Mouse (Mus musculus) MEL (cell line): ENCODE measurements around the gene Ap2b1. TPM values are rescaled to one million over a fixed set of nuclear protein-coding genes. Genes with fewer than 3 reads are reported as not detected.

Source experiments
- DNase-seq: peaks from one replicate; pipeline ENCODE4 v3.0.0; 2011; ENCODE audit warnings: low read depth, low spot score
- H3K27ac ChIP-seq: 2 replicates; pipeline ENCODE4 v1.5.1; 2012; ENCODE audit warnings: low read depth, mild to moderate bottlenecking, control low read depth, low read length, moderate library complexity; ENCODE audit not compliant: control insufficient read depth
- H3K27me3 ChIP-seq, 2 experiments: fragments of 150-350 bp in 1 of 2; sonication (generic) in 1 of 2; 2 replicates each; pipeline ENCODE4 v1.6.1; 2012; ENCODE audit warnings: low read length in 2 of 2, mild to moderate bottlenecking in 2 of 2, improper control_type of control experiment in 1 of 2, moderate library complexity in 1 of 2; ENCODE audit not compliant: insufficient read depth in 2 of 2, control insufficient read depth in 1 of 2
- H3K36me3 ChIP-seq, 2 experiments: 2 replicates each; pipeline ENCODE4 v1.6.1; 2012 to 2014; ENCODE audit warnings: low read length in 2 of 2, improper control_type of control experiment in 1 of 2, inconsistent platforms in 1 of 2, mild to moderate bottlenecking in 1 of 2; ENCODE audit not compliant: insufficient read depth in 2 of 2, control insufficient read depth in 1 of 2
- H3K4me1 ChIP-seq, 2 experiments: fragments of 150-350 bp in 1 of 2; sonication (generic) in 1 of 2; 2 replicates each; pipeline ENCODE4 v1.6.1; 2012; ENCODE audit warnings: low read length in 2 of 2, improper control_type of control experiment in 1 of 2, mild to moderate bottlenecking in 1 of 2; ENCODE audit not compliant: insufficient read depth in 2 of 2, control insufficient read depth in 1 of 2
- H3K4me3 ChIP-seq, 2 experiments: fragments of 150-350 bp in 1 of 2; sonication (generic) in 1 of 2; 2 replicates each; pipeline ENCODE4 v1.5.1; 2012; ENCODE audit warnings: low read depth in 2 of 2, low read length in 2 of 2, mild to moderate bottlenecking in 2 of 2, moderate library complexity in 2 of 2, control low read depth in 1 of 2, improper control_type of control experiment in 1 of 2; ENCODE audit not compliant: control insufficient read depth in 1 of 2, insufficient read depth in 1 of 2
- H3K79me2 ChIP-seq: 2 replicates; pipeline ENCODE4 v1.6.1; 2012; ENCODE audit warnings: mild to moderate bottlenecking, low read length, moderate library complexity; ENCODE audit not compliant: control insufficient read depth, poor library complexity, insufficient read depth
- H3K9ac ChIP-seq: 2 replicates; pipeline ENCODE4 v1.6.1; 2012; ENCODE audit warnings: low read depth, mild to moderate bottlenecking, control low read depth, low read length, moderate library complexity; ENCODE audit not compliant: control insufficient read depth, poor library complexity, severe bottlenecking
- H3K9me3 ChIP-seq: fragments of 150-350 bp; sonication (generic); replicated peaks from 2 replicates; pipeline ENCODE4 v1.6.1; 2012; ENCODE audit warnings: mild to moderate bottlenecking, low read length, improper control_type of control experiment, moderate library complexity; ENCODE audit not compliant: insufficient read depth
- BHLHE40 ChIP-seq: IDR thresholded peaks from 2 replicates; pipeline ENCODE4 v1.6.1; 2012; ENCODE audit warnings: low read depth, mild to moderate bottlenecking, inconsistent platforms, low read length, improper control_type of control experiment, borderline replicate concordance
- CHD1 ChIP-seq: IDR thresholded peaks from 2 replicates; pipeline ENCODE4 v1.6.1; 2012; ENCODE audit warnings: low read depth, mild to moderate bottlenecking, inconsistent platforms, low read length, improper control_type of control experiment
- CHD2 ChIP-seq: IDR thresholded peaks from 2 replicates; pipeline ENCODE4 v1.6.1; 2011; ENCODE audit warnings: low read length, improper control_type of control experiment
- CTCF ChIP-seq, 3 experiments: IDR thresholded peaks in 2 of 3; conservative IDR thresholded peaks in 1 of 3; 2 replicates each; pipeline ENCODE4 v1.5.1; 2011 to 2012; ENCODE audit warnings: low read length in 3 of 3, low read depth in 2 of 3, mild to moderate bottlenecking in 2 of 3, improper control_type of control experiment in 1 of 3, inconsistent platforms in 1 of 3, mixed read lengths in 1 of 3, moderate library complexity in 1 of 3; ENCODE audit not compliant: control insufficient read depth in 1 of 3, insufficient read depth in 1 of 3, poor library complexity in 1 of 3, severe bottlenecking in 1 of 3
- E2F4 ChIP-seq: IDR thresholded peaks from 2 replicates; pipeline ENCODE4 v1.6.1; 2011; ENCODE audit warnings: low read depth, low read length, improper control_type of control experiment, borderline replicate concordance
- EP300 ChIP-seq, 2 experiments: IDR thresholded peaks; 2 replicates each; pipeline ENCODE4 v1.6.1; 2011; ENCODE audit warnings: improper control_type of control experiment in 2 of 2, low read length in 2 of 2, low read depth in 1 of 2, mild to moderate bottlenecking in 1 of 2
- ETS1 ChIP-seq: IDR thresholded peaks from 2 replicates; pipeline ENCODE4 v1.6.1; 2012; ENCODE audit warnings: low read depth, mild to moderate bottlenecking, inconsistent platforms, low read length, improper control_type of control experiment, moderate library complexity
- GABPA ChIP-seq: IDR thresholded peaks from 2 replicates; pipeline ENCODE4 v1.6.1; 2012; ENCODE audit warnings: low read depth, mild to moderate bottlenecking, inconsistent platforms, low read length, improper control_type of control experiment, moderate library complexity
- GATA1 ChIP-seq: IDR thresholded peaks from 2 replicates; pipeline ENCODE4 v1.6.1; 2011; ENCODE audit warnings: low read depth, low read length, improper control_type of control experiment
- HCFC1 ChIP-seq: IDR thresholded peaks from 2 replicates; pipeline ENCODE4 v1.6.1; 2012; ENCODE audit warnings: low read depth, mild to moderate bottlenecking, inconsistent platforms, low read length, improper control_type of control experiment, moderate library complexity
- JUND ChIP-seq: IDR thresholded peaks from 2 replicates; pipeline ENCODE4 v1.6.1; 2011; ENCODE audit warnings: low read depth, mild to moderate bottlenecking, improper control_type of control experiment, low read length
- MAFK ChIP-seq: IDR thresholded peaks from 2 replicates; pipeline ENCODE4 v1.6.1; 2011; ENCODE audit warnings: low read depth, mild to moderate bottlenecking, low read length, improper control_type of control experiment, borderline replicate concordance
- MAX ChIP-seq: IDR thresholded peaks from 2 replicates; pipeline ENCODE4 v1.6.1; 2011; ENCODE audit warnings: low read length, improper control_type of control experiment
- MAZ ChIP-seq: IDR thresholded peaks from 2 replicates; pipeline ENCODE4 v1.6.1; 2012; ENCODE audit warnings: low read depth, mild to moderate bottlenecking, inconsistent platforms, low read length, improper control_type of control experiment
- MEF2A ChIP-seq: IDR thresholded peaks from 2 replicates; pipeline ENCODE4 v1.6.1; 2014; ENCODE audit warnings: low read depth, mild to moderate bottlenecking, inconsistent platforms, low read length, improper control_type of control experiment; ENCODE audit not compliant: poor library complexity, insufficient replicate concordance, severe bottlenecking; ENCODE audit errors: extremely low read depth
- MXI1 ChIP-seq: IDR thresholded peaks from 2 replicates; pipeline ENCODE4 v1.6.1; 2011; ENCODE audit warnings: mild to moderate bottlenecking, low read depth, low read length, improper control_type of control experiment
- MYC ChIP-seq: IDR thresholded peaks from 2 replicates; pipeline ENCODE4 v1.6.1; 2011; ENCODE audit warnings: low read depth, mild to moderate bottlenecking, low read length, improper control_type of control experiment, moderate library complexity
- POLR2A ChIP-seq, 2 experiments: IDR thresholded peaks; 2 replicates each; pipeline ENCODE4 v1.6.1; 2011 to 2012; ENCODE audit warnings: low read length in 2 of 2, mild to moderate bottlenecking in 2 of 2, control low read depth in 1 of 2, improper control_type of control experiment in 1 of 2, low read depth in 1 of 2, moderate library complexity in 1 of 2; ENCODE audit not compliant: control insufficient read depth in 1 of 2, insufficient read depth in 1 of 2, poor library complexity in 1 of 2
- POLR2AphosphoS2 ChIP-seq: IDR thresholded peaks from 2 replicates; pipeline ENCODE4 v1.6.1; 2011; ENCODE audit warnings: low read length, improper control_type of control experiment
- POLR2AphosphoS5 ChIP-seq: IDR thresholded peaks from 2 replicates; pipeline ENCODE4 v1.6.1; 2012; ENCODE audit warnings: low read depth, borderline replicate concordance, mild to moderate bottlenecking, inconsistent platforms, low read length, moderate library complexity, mixed read lengths
- RAD21 ChIP-seq: IDR thresholded peaks from 2 replicates; pipeline ENCODE4 v1.6.1; 2011; ENCODE audit warnings: mild to moderate bottlenecking, low read depth, low read length, improper control_type of control experiment
- RCOR1 ChIP-seq: IDR thresholded peaks from 2 replicates; pipeline ENCODE4 v1.6.1; 2012; ENCODE audit warnings: low read depth, mild to moderate bottlenecking, inconsistent platforms, low read length, improper control_type of control experiment
- SIN3A ChIP-seq: IDR thresholded peaks from 2 replicates; pipeline ENCODE4 v1.6.1; 2012; ENCODE audit warnings: low read length, improper control_type of control experiment, inconsistent platforms
- SMC3 ChIP-seq: IDR thresholded peaks from 2 replicates; pipeline ENCODE4 v1.6.1; 2011; ENCODE audit warnings: low read depth, low read length, improper control_type of control experiment
- TAL1 ChIP-seq: IDR thresholded peaks from 2 replicates; pipeline ENCODE4 v1.6.1; 2012; ENCODE audit warnings: mild to moderate bottlenecking, inconsistent platforms, low read length, moderate library complexity, mixed read lengths
- TBP ChIP-seq: IDR thresholded peaks from 2 replicates; pipeline ENCODE4 v1.8.0; 2011; ENCODE audit warnings: low read depth, low read length, improper control_type of control experiment
- TCF12 ChIP-seq: IDR thresholded peaks from 2 replicates; pipeline ENCODE4 v1.6.1; 2014; ENCODE audit warnings: low read depth, mild to moderate bottlenecking, inconsistent platforms, low read length, improper control_type of control experiment, moderate library complexity
- UBTF ChIP-seq: IDR thresholded peaks from 2 replicates; pipeline ENCODE4 v1.6.1; 2012; ENCODE audit warnings: low read depth, mild to moderate bottlenecking, inconsistent platforms, low read length, improper control_type of control experiment, moderate library complexity, borderline replicate concordance; ENCODE audit not compliant: insufficient read depth
- USF2 ChIP-seq, 2 experiments: IDR thresholded peaks; 2 replicates each; pipeline ENCODE4 v1.6.1; 2011 to 2012; ENCODE audit warnings: improper control_type of control experiment in 2 of 2, low read length in 2 of 2, borderline replicate concordance in 1 of 2, inconsistent platforms in 1 of 2, low read depth in 1 of 2, mild to moderate bottlenecking in 1 of 2; ENCODE audit not compliant: insufficient read depth in 1 of 2
- ZC3H11A ChIP-seq: IDR thresholded peaks from 2 replicates; pipeline ENCODE4 v1.6.1; 2012; ENCODE audit warnings: low read depth, mild to moderate bottlenecking, inconsistent platforms, low read length, improper control_type of control experiment
- ZKSCAN1 ChIP-seq: IDR thresholded peaks from 2 replicates; pipeline ENCODE4 v1.6.1; 2012; ENCODE audit warnings: low read depth, mild to moderate bottlenecking, inconsistent platforms, low read length, improper control_type of control experiment, moderate library complexity
- ZMIZ1 ChIP-seq: IDR thresholded peaks from 2 replicates; pipeline ENCODE4 v1.6.1; 2012; ENCODE audit warnings: low read depth, mild to moderate bottlenecking, inconsistent platforms, low read length, improper control_type of control experiment, moderate library complexity
- polyA plus RNA-seq, 2 experiments: library from polyadenylated mRNA; stranded (reverse) in 1 of 2; unstranded in 1 of 2; fragments of >175 nt in 1 of 2; fragments of >200 nt in 1 of 2; gene quantifications; 2 replicates each; pipeline versions ENCODE4 v1.2.1 to v1.2.4; 2012; ENCODE audit warnings: low replicate concordance in 2 of 2, low read depth in 1 of 2; ENCODE audit not compliant: insufficient read length in 2 of 2, insufficient read depth in 1 of 2, missing spikeins in 1 of 2
- total RNA-seq: library from RNA; depleted of rRNA; stranded (reverse); fragments of 300-350 nt; gene quantifications from 2 replicates; pipeline ENCODE4 v1.2.3, GENCODE M21; 2012

The Ap2b1 gene
- total and polyA plus RNA-seq, 3 experiments, result 60.6 to 165 (median 68.9) TPM

GRCm38 (mm10) chr11:83262673-83263072 lies 36.2 kb upstream of the Ap2b1 start (continued):
- peak; percentile 76 for TF ChIP-seq MAFK
- TF ChIP-seq RAD21, result no peak
- TF ChIP-seq SIN3A, result no peak; the same call in none of the 2 replicates
- no peak for TF ChIP-seq ZMIZ1
- no peak for TF ChIP-seq CTCF (IDR thresholded peaks at IDR 0.05 in 2 of 3, conservative IDR thresholded peaks at IDR 0.05 in 1 of 3; ENCODE audit: control insufficient read depth in 1 of 3, insufficient read depth in 1 of 3, low read depth in 2 of 3, low read length in 3 of 3, poor library complexity in 1 of 3, severe bottlenecking in 1 of 3)
- TF ChIP-seq EP300 (IDR thresholded peaks at IDR 0.05; ENCODE audit: low read depth in 1 of 2, low read length in 2 of 2), result peak; percentile 95 to 96
- TF ChIP-seq E2F4, result no peak
- TF ChIP-seq ETS1, result peak; percentile 97
- peak; percentile 63; the same call in 1 of the 2 replicates for TF ChIP-seq POLR2AphosphoS2
- no peak for TF ChIP-seq UBTF
- TF ChIP-seq CHD2, result no peak
- peak; percentile 97 for TF ChIP-seq TAL1
- TF ChIP-seq BHLHE40, result no peak; the same call in 1 of the 2 replicates
- TF ChIP-seq MAZ, result peak; percentile 85
- peak; percentile 97 for TF ChIP-seq TCF12
- peak; percentile 98 for TF ChIP-seq RCOR1

GRCm38 (mm10) chr11:83263146-83263545 lies 35.7 kb upstream of the Ap2b1 start:
- H3K9me3 ChIP-seq, result no peaks in the 10 kb centered on the region
- peak; percentile 91 for DNase-seq
- peak overlapping the region; percentile 44 for H3K9ac ChIP-seq
- peaks cover 16 to 17% of the 10 kb centered on the region in 2 experiments for H3K4me1 ChIP-seq
- peak overlapping the region; percentile 76 for H3K27ac ChIP-seq
- H3K4me3 ChIP-seq, result peak overlapping the region; percentile 27 to 29; a peak in 3 of 4 replicates
- no peaks in the 10 kb centered on the region for H3K79me2 ChIP-seq
- H3K36me3 ChIP-seq, result peaks cover 7 to 20% of the 10 kb centered on the region in 2 experiments
- H3K27me3 ChIP-seq, result no peaks in the 10 kb centered on the region
- TF ChIP-seq POLR2AphosphoS5 (no peak), ZKSCAN1 (no peak; the same call in 1 of the 2 replicates), ETS1 (0 out of 2 replicates have a peak, but pooled peaks have one; percentile 33), USF2 (IDR thresholded peaks at IDR 0.05; ENCODE audit: borderline replicate concordance in 1 of 2, insufficient read depth in 1 of 2, low read depth in 1 of 2, low read length in 2 of 2) (no peak), GATA1 (no peak), CHD2 (no peak), MAX (no peak), MEF2A (no peak), SMC3 (peak; percentile 84), CHD1 (0 out of 2 replicates have a peak, but pooled peaks have one; percentile 23), CTCF (IDR thresholded peaks at IDR 0.05 in 2 of 3, conservative IDR thresholded peaks at IDR 0.05 in 1 of 3; ENCODE audit: control insufficient read depth in 1 of 3, insufficient read depth in 1 of 3, low read depth in 2 of 3, low read length in 3 of 3, poor library complexity in 1 of 3, severe bottlenecking in 1 of 3) (peak; percentile 53 to 95 (median 79)), JUND (peak; percentile 68; the same call in 1 of the 2 replicates), POLR2AphosphoS2 (no peak), EP300 (IDR thresholded peaks at IDR 0.05; ENCODE audit: low read depth in 1 of 2, low read length in 2 of 2) (no peak), TBP (no peak), ZC3H11A (no peak; the same call in 1 of the 2 replicates), POLR2A (IDR thresholded peaks at IDR 0.05; ENCODE audit: control insufficient read depth in 1 of 2, insufficient read depth in 1 of 2, low read depth in 1 of 2, low read length in 2 of 2, poor library complexity in 1 of 2) (no peak), SIN3A (peak; percentile 47; the same call in 1 of the 2 replicates), BHLHE40 (no peak), TAL1 (no peak), ZMIZ1 (no peak), TCF12 (peak; percentile 39; the same call in 1 of the 2 replicates), MYC (0 out of 2 replicates have a peak, but pooled peaks have one; percentile 35), MXI1 (peak; percentile 16; the same call in 1 of the 2 replicates), GABPA (no peak), HCFC1 (peak; percentile 42; the same call in 1 of the 2 replicates)
